Mouse (Mus musculus) brown adipose tissue, adult 24 weeks (tissue): Measurements from ENCODE around the gene Grb10. TPM values are rescaled to one million over a fixed set of nuclear protein-coding genes. Genes with fewer than 3 reads are reported as not detected.

ENCODE experiments used
- H3K27ac ChIP-seq: fragments of 200-500 bp; replicated peaks from 2 replicates; pipeline ENCODE4 v1.5.1; 2012; ENCODE audit warnings: low read depth, mild to moderate bottlenecking, low read length
- H3K4me1 ChIP-seq: fragments of 200-500 bp; 2 replicates; pipeline ENCODE4 v1.6.1; 2012; ENCODE audit warnings: low read length, mixed read lengths; ENCODE audit not compliant: control insufficient read depth, insufficient read depth, insufficient read length
- H3K4me3 ChIP-seq: fragments of 200-500 bp; 2 replicates; pipeline ENCODE4 v1.5.1; 2012; ENCODE audit warnings: low read depth, mild to moderate bottlenecking, low read length, moderate library complexity; ENCODE audit not compliant: insufficient read depth
- polyA plus RNA-seq: library from polyadenylated mRNA; stranded (reverse); fragments of >200 nt; gene quantifications from 2 replicates; pipeline ENCODE4 v1.2.4, GENCODE M21; 2012; ENCODE audit not compliant: missing spikeins, insufficient read depth, insufficient read length

The Grb10 gene
- polyA plus RNA-seq, 1 experiment, result 6.4 TPM

DNA sequence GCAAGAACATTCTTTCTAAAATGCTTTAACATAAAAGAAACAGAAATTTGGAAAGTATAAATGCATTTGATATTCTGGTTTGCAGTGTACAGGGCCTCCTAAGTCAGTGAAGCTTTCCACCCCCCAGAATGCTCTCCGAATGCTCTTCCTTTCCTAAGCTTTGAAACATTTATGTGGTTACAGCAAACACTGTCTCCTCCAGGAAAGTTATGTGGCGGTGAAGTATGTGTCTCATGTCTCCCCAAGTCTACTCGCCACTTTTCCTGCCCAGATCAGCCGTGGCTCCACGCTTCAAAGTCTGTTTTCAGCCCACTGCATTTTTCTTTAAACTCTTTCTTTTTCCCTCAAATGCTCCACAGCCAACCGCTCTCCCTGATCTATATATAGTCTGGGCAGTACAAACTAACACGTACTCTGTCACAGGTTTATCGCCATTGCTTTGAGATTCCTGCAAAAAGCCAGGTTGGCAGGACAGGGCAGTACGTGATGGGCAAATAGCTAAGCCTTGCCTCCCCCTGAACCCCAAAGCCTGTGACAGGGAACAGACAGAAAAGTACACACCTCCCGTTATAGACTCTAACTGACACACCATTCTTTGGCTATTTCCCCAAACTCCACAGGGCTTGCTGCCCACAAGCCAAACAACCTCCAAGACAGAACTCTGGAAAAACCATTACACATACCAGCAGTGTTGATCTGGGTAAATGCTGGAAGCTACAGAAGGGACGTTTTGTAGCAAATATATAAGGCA lies 84.9 kb downstream of the Grb10 start:
- no peak overlapping the region for H3K27ac ChIP-seq
- no peak overlapping the region for H3K4me3 ChIP-seq
- H3K4me1 ChIP-seq, result no peaks in the 10 kb centered on the region

DNA sequence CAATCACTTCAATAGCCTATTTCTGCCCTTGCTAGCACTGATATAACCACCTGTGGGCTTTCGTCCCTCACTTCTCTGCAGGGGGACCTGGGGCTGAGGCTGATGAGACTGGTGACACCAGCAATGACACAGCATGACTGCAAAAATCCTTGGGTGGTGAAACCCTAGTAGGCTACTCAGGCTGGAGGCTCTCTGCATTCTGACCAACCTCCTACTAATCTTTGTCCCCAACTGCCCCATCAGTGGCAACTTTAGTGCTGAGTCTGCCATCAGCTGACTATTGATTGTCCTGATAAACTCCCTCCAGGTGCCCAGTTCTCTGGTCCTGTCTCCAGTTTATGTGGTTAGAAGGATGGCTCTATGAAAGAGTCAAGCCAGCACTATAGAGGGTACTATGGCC lies 85.9 kb downstream of the Grb10 start:
- Histone ChIP-seq H3K27ac (no peak overlapping the region), H3K4me3 (no peak overlapping the region), H3K4me1 (no peaks in the 10 kb centered on the region)

DNA sequence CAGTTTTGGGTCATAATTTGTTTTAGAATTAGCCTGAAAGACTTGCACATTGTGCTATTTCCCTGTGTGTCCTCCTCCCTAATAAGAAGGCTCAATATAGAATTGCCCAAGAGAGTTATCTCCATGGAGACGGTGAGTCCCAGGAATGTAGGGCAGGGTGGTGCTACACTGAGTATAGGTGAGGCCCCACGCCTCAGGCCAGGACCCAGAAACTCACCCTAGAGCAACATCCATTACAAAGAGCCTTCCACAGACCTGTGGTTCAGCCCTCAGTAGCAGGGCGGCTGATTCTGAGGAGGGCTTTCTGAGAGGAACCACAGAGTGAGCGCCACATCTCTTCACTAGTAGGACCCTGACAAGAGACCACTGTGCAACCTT lies 89.5 kb downstream of the Grb10 start:
- H3K4me1 ChIP-seq, result no peaks in the 10 kb centered on the region
- H3K27ac ChIP-seq, result no peak overlapping the region
- no peak overlapping the region for H3K4me3 ChIP-seq

DNA sequence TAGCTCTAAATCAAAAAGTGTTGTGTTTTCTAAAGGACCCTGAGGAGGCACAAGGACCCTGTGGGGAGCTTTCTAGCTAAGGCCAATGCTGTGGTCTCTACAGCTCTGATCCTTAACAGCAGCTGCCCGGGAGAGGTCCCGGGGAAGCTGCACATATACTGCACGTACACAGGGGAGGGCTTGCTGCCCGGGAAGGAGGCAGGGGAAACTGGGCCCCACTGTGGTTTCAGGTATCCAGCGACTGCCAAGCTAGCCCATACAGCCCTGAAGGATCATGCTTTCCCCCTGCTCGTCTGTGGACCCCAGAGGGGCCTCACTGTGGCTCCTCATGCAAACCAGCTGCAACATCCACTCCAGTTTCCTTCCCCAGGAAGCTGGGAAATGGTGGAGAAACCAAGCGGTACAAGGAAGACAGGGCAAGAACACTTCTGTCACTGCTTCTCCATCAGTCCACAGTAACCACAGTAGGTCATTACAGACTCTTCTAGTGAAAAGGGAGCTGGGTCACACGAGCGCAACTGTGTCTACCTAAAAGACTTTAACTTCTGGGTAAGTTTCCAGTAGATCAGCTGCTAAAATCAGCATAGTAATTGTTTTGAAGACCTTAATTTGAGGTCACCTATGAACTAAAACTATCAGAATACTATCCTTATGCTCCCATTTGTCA lies 90.0 kb downstream of the Grb10 start:
- Histone ChIP-seq H3K27ac (no peak overlapping the region), H3K4me3 (no peak overlapping the region)

DNA sequence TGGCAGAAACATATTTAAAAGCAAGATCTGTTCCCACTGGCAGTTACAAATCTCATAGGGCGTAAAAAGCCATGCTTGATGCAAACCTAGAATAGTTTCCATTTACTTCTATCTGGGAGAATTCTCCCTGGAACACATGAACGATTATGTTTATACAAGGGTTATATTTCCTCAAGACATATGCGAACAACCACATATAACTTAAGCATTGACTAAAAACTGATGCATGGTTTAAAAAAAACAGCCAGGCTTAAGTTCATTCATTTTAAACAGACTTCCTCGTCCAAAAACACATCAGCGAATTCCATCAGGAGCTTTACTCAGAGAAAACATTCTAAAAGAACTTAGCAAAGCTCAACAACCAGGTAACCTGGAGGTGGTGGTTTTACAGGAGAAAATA lies 90.6 kb downstream of the Grb10 start:
- H3K27ac ChIP-seq, result no peak overlapping the region

More for the DNA sequence above, 90.0 kb downstream of the Grb10 start:
- no peaks in the 10 kb centered on the region for H3K4me1 ChIP-seq

DNA sequence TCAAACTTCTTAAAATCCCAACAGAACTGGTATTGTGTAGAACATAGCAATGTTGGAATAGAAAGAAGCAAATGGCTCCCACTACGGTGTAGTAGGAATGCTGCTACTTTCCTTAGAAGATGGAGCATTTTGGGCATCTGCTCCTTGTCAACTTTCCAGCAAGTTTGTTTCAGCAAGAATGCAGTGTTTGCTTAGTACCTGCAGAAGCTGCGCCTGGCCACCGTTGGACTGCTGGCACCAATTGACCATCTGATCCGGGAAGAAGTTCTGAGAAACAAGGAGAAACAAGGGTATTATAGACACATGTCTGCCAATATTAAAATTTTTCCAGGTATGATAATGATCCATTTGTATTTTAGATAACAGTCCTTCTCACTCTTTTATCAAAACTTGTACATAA lies 92.7 kb downstream of the Grb10 start:
- no peak overlapping the region for H3K27ac ChIP-seq
- H3K4me3 ChIP-seq, result no peak overlapping the region
- H3K4me1 ChIP-seq, result 0 out of 2 replicates have a peak, but pooled peaks cover 2% of the 10 kb centered on the region

More for the DNA sequence above, 90.6 kb downstream of the Grb10 start:
- no peak overlapping the region for H3K4me3 ChIP-seq
- H3K4me1 ChIP-seq, result no peaks in the 10 kb centered on the region

DNA sequence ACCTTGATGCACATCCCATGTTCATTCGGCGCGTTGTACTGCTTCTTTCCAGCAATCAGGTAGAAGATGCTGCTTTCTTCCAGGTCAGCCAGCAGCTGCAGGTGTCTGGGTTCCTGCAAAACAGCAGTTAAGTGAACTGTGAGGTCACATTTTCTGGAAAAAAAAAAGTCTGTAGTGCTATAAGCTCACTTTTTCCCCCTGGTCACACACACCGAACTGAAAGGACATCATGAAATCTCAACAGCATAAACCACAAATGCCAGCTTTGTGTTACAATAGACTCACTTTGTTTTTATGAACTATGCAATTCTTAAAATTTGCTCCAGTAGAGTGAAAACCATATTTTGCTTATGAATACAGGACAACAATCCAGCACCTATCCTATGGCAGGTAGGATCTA lies 93.7 kb downstream of the Grb10 start:
- Histone ChIP-seq H3K4me1 (0 out of 2 replicates have a peak, but pooled peaks cover 2% of the 10 kb centered on the region), H3K4me3 (no peak overlapping the region), H3K27ac (no peak overlapping the region)

DNA sequence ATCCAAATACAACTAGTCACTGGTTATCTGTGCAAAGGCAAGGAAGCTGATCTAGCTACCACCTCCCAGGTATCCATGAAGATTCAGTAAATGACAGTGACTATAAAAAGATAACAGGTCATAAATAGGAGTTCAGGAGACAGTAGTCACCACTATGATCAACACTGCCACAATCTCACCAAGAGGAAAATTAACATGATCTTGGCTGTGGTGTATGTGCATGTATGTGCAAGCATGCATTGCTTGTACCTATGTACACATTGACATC lies 94.5 kb downstream of the Grb10 start:
- Histone ChIP-seq H3K4me1 (0 out of 2 replicates have a peak, but pooled peaks cover 2% of the 10 kb centered on the region), H3K4me3 (no peak overlapping the region), H3K27ac (no peak overlapping the region)

DNA sequence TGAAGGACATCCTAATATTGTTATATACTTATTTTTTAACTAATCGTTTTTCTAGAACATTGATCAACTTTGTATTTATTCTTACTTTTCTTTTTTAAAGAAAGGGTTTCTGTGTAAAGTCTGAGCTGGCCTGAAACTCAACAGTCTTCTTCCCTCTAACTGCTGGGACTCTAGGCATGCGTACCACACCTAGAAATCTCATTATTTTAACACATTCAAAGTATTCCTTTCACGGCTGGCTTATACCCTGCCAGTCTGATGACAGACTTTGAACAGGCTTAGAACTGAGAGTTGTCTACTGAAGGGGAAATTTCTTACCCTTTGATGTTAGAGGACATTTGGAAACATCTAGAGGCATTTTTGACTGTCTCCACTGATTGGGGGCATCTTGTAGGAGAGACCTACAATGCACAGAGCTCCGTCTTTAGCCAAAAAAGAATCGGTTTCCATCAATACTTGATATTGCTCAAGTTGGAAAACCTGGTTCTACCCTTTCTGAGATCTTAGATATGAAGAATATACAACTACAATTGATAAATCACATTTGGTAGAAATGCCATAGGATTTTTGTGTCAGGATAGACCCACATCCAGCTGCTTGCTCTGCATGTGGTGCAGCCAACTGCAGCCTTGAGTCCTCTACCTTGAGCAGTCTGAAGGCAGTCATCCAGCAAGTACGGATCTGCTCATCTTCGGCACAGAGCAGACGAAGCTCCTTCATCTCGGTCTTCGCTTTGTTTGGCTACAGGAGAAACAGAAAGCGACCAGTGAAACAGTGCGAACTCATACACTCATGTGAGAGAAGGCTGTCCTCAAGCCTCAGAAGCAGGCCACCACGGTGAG lies 95.0 kb downstream of the Grb10 start:
- Histone ChIP-seq H3K27ac (no peak overlapping the region), H3K4me3 (no peak overlapping the region)

DNA sequence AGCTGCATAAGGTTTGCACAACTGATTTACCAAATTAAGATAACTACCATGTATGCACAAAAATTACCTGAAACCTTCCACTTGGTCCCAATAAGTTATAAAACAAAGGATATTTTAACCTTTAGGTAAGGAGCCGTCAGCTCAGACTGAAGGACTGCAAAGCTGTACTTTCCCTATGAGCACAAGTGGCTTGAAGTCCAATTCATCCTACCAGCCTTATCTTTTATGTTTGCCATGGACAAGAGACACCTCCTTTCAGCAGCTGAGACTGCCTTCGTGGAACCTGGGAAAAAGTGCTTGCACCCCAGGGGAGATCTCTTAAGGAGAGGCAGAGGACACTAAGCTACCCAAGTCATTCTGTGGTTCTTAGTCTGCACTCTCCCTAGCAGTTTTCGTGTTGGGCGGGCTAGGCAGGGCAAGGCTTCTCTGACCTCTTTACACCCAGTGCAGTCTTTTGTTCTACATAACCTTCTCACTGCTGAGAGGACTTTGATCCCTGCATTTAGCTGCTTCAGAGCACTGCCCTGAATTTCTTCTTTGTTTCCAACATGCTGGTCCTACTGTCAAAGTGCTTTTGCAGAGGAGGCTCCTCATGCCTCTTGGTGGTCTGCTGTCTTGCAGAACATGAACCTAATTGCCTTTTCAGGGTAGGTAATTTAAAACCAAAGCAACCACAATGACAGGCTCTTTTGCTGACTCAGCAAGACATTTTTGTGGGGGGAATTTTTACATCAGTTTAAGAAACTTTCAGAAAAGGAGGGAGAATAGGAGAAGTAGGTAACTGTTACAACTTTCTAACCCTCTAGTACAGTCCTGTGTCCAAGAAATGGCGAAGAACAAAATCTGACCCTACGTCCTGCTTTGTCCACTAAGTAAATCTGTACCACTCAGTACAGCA lies 95.9 kb downstream of the Grb10 start:
- H3K27ac ChIP-seq, result no peak overlapping the region
- H3K4me3 ChIP-seq, result no peak overlapping the region
- H3K4me1 ChIP-seq, result 0 out of 2 replicates have a peak, but pooled peaks cover 2% of the 10 kb centered on the region

More for the DNA sequence above, 95.0 kb downstream of the Grb10 start:
- H3K4me1 ChIP-seq, result 0 out of 2 replicates have a peak, but pooled peaks cover 2% of the 10 kb centered on the region

DNA sequence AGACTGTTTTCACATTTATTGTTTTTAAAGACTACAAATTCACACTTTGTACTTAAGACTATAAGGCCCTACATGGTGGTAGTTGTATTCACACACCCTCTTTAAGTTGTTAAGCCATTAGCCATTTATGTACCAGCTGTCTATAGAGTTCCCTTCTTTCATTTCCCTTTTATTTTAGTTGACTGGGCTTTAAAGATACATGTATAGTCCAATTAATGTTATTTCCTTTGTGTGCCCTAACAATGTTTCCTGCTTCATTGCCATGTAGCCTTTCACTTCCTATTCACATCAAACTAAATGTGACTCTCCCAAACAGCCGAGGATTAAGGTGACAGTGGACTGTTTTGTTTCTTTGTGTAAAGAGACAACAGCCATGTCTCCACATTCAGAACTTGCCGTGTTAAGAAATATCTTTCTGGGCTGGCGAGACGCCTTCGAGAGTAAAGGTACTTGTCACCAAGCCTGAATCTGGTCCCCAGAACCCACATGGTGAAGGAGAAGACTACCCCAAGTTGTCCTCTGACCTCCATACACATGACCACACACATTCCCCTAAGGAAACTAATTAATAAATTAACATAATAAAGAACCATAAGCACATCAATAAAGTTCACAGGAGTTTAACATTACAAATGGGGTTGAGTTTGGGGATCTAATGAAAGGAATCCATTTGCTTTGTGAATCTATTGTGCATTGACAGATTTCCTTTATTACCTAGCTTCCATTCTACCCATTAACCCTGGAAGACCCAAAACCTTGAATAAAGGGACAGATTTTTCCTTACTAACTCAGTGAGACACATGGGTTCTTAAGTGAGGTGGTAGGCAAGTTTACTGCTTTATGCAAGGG lies 97.4 kb downstream of the Grb10 start:
- H3K27ac ChIP-seq, result peak overlapping the region; percentile 79
- H3K4me1 ChIP-seq, result 0 out of 2 replicates have a peak, but pooled peaks cover 2% of the 10 kb centered on the region
- no peak overlapping the region for H3K4me3 ChIP-seq

DNA sequence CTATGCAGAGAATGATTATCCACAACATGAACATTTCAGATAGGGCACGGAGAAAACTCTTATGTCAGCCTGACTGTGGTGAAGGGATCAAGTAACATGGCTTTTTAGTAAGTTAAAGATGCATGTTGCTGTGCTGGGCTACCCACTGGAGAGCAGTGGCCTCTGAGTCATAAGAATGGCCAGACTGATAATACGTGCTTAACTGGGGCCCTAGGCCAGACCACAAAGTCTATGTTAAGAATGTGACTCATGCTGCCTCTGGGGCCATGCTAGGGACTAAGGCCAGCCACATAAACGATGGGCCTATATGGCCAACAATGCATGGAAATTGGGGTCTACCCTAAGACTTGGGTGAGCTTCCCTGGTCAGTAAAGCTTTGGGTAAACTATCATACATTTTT lies 98.9 kb downstream of the Grb10 start:
- H3K4me3 ChIP-seq, result no peak overlapping the region
- H3K27ac ChIP-seq, result no peak overlapping the region
- H3K4me1 ChIP-seq, result 0 out of 2 replicates have a peak, but pooled peaks cover 2% of the 10 kb centered on the region

DNA sequence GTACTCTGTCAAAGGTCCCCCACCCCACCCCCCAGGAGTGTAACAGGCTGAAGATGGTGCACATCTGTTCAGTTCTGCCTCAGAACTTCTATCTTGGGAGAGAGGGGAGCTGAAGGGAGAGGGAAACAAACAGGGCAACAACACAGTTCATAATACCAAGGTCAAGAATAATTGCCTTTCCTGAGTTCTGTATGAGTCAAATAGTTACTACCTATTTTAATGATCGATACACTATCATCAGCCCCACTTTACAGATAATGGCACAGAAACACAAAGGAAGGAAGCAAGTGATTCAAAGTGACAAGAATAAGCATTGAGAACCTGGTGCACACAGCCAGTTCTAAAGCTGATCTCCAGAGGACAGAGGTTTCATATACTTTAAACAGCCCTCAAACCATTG lies 99.9 kb downstream of the Grb10 start:
- H3K4me3 ChIP-seq, result no peak overlapping the region
- H3K4me1 ChIP-seq, result 0 out of 2 replicates have a peak, but pooled peaks cover 2% of the 10 kb centered on the region
- no peak overlapping the region for H3K27ac ChIP-seq
